Mouse (Mus musculus) A20 (cell line): ENCODE measurements around the gene Catsperz.
A peak's percentile ranks its signal among the peaks of the same experiment; 100 is the strongest.

Source experiments
- DNase-seq: peaks from one replicate; pipeline ENCODE4 v3.0.0-alpha.2; 2011; ENCODE audit warnings: low read depth, low spot score

The Catsperz gene

DNA sequence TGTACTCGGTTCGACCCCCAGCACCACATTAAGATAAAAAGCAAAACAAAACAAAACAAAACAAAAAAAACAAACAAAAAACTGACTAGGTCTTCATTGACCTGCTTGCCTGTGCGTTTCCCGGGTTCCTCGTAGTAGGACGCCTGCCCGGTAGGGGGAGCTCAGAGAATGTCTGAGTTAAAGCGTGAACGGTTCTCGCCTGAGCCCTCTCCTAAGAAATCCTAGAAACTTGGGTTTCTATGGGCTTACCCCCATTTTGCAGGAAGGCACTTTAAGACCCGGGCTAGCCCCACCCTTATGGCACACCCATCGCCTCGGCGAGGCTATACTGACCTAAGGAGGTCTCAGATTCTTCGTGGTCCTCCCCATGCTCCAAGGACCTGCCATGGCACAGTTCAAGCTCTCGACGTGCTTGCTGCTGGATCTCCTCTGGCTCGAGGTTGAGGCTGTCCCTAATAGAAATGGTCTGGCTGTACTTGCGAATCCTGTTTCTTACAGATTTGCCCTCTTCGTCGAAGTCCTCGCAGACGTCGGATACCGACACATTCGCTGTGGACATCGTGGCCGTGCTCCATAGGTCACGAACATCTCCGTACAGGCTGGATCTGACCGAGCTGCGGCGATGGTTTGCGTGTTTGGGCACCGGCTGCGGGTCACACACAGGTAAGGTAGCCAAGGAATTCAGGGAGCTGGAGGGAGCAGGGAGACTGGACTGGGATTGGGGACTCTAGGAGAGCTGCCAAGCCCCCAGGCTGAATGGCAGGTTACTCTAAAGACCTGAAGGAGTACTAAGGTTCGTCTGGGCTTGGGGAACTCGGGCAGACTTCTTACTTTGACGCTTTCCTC lies 496 bp downstream of the Catsperz start:
- peak; percentile 73 for DNase-seq

DNA sequence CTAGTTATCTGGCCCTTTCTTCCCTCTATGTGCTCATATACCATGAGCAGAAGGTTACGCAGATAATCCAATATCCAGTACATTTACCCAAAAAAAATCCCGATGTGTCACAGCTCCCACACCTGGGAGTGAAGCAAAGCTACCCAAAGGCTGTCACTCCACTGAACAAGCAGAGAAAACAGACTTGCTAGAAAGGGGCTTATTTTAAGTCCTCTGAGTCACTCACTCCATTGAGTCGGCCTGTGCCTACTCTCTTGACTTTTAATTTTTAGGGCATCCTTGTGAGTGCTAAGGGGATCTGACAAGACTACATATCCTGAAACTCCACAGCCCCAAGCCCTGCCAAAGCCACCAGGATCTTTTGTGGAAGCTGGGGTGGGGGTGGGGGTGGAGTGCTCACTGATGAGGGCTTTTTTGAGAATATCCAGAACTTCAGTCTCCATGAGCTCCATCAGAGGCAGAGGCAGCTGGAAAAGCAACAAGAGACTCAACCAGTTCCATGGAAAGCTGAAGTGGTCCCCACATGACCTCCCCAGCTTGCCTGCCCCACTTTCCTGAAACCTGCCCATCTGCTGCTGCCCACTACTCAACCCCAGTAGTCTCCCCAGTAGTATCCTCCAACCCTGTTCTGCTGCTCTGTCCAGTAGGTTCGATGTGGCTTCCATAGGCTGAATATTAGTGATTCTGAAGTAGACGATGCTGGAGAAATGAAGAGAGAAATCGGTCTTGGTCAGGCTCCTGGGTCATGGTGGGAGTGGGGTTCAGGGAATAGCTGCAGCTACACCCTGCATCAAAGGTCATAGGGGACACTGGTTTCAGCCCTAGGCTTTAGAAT lies 2.1 kb downstream of the Catsperz start:
- DNase-seq: no peak

- DNase-seq: peak; percentile 100
Observed at GRCm38 (mm10) chr19:6921647-6922567, 3.3 kb downstream of the Catsperz start, which contains the start of gene Esrra. Gene Esrra (minus strand): TSS chr19:6921813.

DNA sequence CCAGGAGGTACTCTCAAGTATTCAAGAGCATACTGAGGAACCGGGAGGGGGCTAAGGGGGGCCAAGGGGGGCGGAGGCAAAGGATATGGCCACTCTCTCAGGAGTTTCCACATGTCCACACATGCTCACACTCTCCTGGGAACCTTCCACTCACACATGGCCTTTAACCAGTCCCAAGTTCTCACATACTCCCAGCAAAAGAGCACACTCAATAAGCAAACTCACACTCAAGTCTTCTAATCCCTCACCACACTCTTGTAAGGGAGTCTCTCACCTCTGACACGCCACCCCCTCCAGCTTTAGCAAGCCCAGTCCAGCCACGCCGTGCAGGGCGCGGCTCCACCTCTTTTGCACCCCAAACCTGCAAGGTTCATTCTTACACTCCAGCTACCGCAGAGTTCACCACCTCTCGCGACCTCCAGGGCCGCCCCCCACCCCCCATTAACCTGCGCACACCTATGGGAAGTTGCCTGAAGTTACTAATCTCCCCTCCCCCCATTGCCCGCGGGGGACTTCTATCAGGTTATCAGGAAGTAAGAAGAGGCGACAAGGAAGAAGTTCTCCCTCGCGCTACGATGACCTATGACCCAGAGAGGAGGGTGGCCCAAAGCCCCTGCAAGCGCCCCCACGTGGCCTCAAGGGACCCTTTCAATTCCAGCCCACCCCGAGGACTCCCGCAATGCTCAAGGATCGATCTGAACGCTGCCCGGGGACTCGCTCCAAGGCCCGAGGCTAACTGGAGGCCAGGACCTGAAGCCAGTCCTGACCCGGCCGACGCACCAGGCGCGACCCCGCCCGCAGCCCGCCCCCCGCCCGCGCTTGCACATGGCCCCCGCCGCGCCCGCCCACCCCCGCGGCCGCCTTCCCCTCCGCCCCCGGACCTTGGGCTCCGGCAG lies 4.2 kb downstream of the Catsperz start:
- peak; percentile 86 for DNase-seq

- DNase-seq: no peak
Observed at GRCm38 (mm10) chr19:6919876-6920740, 5.1 kb downstream of the Catsperz start.

DNA sequence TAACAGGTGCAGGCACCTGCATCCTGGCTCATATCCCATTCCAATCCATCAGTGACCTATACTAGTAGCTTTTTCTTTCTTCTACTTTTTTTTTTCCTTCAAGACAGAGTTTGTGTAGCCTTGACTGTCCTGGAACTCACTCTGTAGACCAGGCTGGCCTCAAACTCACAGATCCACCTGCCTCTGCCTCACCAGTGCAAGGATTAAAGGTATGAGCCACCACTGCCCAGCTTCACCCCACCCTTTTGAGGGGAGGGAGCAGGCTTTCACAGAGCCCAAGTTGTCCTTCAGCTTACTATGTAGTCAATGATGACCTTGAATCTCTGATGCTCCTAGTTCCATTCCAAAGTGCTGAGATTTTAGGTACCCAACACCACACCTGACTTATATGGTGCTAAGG lies 5.7 kb downstream of the Catsperz start:
- no peak for DNase-seq

DNA sequence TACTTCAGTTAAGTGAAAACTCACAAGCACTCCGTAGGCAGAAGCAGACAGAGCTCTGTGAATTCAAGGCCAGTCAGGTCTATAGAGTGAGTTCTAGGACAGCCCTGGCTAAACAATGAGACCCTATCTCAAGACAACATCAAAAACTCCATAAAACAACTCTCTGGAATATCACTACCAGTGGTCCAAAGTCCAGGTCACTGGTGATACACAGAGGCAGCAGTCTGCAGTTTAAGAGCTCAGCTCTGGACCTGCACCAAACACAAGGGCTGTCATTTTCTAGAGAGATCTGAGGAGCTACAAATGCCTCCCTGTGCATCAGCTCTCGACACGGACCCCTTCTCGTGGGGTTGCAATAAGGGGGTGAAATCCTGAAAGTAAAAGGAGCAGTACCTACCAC lies 6.9 kb downstream of the Catsperz start:
- DNase-seq: no peak

DNA sequence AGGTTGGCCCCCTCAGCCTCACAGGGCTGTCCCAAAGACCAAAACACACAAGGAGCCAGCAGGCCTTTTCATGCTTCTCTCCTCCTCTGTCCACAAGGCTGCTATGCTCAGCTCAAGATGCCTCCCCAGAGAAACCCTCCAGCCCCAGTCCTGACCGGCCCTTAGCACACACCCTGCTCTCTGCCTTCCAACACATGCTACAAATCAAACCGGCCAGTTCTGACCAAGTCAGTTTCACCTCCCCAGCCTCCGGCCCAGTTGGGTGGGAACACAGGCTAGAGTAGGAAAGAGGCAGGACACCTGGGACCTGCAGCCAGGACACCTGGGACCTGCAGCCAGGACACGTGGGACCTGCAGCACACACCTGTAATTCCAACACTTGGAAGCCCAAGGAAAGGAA lies 8.7 kb downstream of the Catsperz start:
- no peak for DNase-seq

DNA sequence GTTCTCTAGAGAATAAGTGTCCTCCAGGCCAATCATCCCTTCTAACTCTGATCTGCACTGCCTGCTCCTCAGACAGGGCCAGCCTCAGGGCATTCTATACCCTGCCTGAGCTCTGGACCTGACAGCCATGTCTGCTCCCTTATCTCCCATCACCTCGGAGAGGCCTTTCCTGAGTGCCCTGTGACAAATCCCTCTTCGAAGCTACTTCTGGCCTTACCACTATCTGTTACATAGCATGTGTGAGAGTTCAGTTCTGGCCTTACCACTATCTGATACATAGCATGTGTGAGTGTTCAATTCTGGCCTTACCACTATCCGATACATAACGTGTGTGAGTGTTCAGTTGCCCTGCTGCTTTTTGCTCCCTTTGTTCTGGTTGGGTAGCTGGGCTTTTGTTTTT lies 9.9 kb downstream of the Catsperz start:
- no peak for DNase-seq

DNA sequence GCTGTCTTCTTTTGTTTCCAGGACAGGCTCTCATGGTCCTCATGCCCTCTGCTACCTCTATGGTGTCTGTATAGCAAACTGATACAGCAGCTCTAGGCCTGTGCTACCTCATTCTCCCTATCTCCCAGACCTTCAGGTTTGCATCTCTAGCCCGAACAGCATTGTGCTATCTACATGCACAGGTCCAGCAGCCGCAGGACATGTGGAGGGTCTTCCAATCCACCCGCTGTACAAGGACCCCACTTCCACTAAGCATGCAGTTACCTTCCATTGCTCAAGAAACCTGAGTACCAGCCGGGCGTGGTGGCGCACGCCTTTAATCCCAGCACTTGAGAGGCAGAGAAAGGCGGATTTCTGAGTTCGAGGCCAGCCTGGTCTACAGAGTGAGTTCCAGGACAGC lies 10.6 kb downstream of the Catsperz start:
- DNase-seq: no peak

- no peak for DNase-seq
Observed at GRCm38 (mm10) chr19:6913991-6914390, 11.2 kb downstream of the Catsperz start.

DNA sequence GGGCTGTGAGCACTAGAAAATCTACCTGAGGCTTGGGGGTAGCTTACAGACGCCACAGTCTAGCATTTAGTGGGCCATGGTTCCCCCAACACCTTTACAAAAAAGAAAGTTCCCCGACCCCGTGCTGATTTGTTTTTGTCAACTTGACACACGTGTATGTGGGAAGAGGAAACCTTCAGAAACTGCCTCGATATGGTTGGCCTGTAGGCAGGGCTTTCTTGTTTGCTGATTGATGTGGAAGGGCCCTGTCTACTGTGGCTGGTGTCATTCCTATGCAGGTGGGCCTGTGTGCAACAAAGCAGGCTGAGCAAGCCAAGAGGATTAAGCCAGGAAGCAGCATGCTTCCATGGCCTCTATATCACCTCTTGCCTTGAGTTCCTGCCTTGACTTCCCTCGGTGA lies 12.1 kb downstream of the Catsperz start:
- DNase-seq: no peak

GRCm38 (mm10) chr19:6912205-6912970 lies 12.8 kb downstream of the Catsperz start:
- DNase-seq: no peak

DNA sequence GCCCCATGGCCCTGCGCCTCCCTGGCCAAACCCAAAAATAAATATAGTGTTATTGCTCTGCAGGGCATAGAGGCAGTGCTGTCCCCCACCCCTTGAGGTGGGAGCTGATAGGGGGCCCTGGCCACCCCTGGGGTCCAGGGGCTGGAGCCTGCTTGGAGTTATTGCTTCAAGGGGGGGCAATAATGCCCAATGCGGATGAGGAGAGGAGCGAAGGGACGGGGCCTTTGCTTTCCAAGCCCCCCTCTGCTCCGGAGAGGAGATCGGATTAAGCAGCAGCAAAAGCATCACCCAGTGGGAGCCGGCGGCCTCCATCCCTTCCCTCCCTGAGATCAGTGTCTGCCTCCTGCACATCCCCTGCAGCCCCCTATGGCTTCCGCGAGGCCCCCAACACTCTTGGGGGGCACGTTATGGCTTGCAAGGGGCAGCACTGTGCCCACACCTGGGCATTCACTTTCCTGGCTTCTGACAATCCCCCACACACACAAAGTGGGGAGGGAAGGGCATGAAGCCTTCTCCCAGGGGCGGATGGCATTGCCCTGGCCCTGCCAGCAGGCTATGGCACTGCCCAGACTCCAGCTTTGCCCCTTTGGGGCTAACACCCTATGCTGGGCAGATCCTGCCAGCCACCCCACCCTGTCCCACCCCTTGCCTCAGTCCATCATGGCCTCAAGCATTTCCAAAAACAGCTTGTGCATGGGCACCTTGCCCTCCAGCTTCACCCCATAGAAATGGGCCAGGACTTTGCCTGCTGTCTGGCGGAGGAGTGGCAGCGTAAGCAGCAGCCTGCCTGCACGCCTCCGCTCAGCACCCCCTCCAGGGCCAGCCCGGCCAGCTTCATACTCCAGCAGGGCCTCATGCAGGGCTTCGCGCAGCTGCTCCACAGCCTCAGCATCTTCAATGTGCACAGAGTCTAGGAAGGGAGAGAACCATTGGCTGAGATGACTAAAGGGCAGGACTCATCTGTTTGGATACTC lies 13.8 kb downstream of the Catsperz start:
- no peak for DNase-seq

- peak; percentile 81 for DNase-seq
Observed at GRCm38 (mm10) chr19:6910306-6910705, 14.9 kb downstream of the Catsperz start.

DNA sequence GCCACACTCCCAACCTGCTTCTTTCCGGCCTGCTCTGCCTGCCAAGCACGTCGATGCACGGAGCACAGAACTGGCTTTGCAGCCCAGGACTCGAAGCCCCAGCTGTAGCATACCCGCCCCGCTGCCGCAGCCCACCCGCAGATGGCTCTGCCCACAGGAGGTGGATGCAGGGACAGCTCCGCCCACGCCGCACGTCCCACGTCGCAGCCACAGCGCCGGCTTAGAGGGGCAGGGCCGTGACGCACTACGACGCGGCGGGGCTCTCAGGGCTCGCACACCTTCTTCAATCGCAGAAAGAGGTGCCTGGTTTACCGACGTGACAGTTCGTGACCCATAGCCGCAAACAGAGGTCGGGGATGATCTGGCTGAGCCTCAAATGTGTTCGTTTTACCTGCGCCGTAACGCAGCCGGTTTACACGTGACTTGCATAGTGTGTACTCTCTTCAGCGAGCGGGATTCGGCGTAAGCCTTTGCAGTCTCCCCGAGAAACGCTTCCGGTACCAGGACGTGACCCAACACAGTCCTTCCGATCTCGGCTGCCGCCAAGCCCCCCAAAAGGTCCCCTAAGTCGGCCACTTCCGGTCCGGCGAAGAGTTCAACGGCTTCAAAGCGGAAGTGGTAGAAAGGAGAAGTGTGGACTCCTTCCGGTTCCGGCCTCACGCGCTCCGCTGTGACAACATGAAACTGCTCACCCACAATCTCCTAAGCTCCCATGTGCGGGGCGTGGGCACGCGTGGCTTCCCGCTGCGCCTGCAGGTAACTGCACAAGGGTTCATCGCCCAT lies 15.5 kb downstream of the Catsperz start, which contains the start of the genes Trmt112 and Prdx5:
Gene Trmt112, plus strand, starts transcription at position 192 of the 783 bp plus-strand sequence.
Gene Prdx5, minus strand, starts transcription at position 600 of the 783 bp plus-strand sequence.
- peak; percentile 98 for DNase-seq

DNA sequence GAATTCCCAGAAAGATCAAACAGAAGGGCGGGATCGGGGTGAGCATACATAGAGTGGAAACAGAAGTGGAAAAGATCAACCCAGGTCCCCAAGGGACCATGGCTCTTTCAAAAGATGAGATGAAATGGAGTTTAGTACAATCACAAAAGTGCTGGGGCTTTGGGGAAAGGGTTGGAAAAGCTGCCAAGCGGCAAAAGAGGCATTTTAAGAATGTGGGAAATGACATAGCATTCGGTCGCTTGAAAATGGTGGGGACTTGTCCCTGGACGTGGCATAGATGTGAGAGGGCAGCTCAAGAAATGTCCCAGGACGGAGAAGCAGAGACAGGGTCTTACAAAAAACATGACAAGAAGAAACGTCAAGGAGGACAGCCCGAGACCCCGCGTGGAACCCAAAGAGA lies 16.2 kb downstream of the Catsperz start:
- no peak for DNase-seq
